Mouse (Mus musculus) thymus, postnatal 10 days (tissue): ENCODE data around the gene Tmc3.

Experiments used
- DNase-seq, 2 experiments: peaks; one replicate each; pipeline ENCODE4 v3.0.0; 2021; ENCODE audit warnings: low spot score in 2 of 2

Tmc3 gene

DNA sequence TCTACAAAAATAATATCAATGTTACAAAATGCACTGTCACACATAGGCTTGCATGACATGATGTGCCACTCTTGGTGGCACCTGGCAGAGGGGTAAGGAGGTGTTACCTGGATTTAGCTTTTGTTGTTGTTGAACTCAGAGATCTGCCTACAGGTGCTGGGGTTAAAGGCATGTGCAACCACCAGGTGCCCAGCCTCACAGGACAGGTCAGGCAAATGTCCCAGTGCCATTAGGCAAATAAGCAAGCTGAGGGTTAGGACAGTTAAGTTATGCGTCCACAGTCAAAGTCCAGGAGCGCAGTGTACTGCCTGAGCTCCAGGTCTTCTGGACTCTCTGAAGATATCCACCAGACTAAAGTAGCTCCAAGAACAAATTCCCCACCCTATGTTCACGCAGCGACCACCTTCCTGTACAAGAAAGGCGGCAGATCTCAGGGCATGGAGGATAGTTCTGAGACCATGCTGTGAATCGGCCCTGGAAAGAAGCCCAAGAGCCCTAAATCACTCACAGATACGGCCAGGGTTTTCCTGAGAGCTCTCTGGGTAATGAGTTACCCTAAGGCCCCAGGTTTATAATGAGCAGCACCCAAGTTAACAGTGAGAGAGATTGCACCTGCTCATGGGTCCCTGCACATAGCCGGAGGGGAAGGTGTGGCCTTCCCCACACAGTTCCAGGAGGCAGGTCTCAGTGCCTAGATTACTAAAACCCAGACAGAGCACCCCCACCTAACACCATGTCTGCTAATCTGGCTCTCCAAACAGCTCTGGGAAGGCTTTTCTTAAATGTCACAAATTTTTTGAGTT is 53.3 kb downstream of the Tmc3 start:
- DNase-seq = no peak

GRCm38 (mm10) chr7:83639084-83639483 is 54.4 kb downstream of the Tmc3 start:
- no peak for DNase-seq

- DNase-seq = no peak
These were observed 55.9 kb downstream of the Tmc3 start for GRCm38 (mm10) chr7:83640581-83640980.

GRCm38 (mm10) chr7:83641163-83641562 is 56.4 kb downstream of the Tmc3 start:
- DNase-seq = no peak

DNA sequence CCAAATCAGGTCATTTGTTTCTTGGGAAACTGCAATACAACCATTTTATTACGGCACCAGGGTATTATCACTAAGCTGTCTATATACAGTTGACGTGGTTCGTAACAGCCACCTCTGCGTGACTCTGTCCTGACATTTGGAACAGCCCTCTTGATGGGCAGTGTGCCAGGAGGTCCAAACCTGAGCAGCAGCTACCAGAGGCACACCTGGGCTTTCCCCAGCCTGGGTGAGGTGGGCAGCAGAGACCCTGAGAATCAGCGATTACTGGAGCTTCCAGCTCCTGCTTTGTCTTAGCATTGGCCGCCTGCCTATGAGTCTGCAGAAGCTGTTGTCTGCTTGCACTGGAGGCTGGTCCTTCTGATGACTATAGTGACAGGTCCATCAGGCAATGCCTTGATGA is 58.9 kb downstream of the Tmc3 start:
- no peak for DNase-seq

DNA sequence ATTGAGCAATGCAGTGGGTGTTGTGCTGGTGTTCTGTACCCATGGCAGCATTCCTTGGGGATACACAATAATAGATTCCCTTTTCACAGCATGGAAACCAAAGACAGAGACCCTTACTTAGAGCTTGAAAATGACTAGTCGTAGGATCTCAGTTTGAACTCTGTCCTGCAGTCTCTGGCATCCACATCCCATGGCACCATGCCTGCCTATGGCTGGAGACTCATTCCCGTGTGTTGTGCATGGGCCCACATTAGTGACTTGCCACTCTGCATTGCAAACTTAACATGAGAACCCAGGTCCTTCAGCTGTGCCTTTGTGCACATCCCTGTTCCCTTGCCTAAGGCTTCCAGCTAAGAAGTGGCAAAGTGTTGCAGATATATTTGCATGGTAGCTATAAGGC is 60.0 kb downstream of the Tmc3 start:
- no peak for DNase-seq

GRCm38 (mm10) chr7:83645476-83645875 is 60.7 kb downstream of the Tmc3 start:
- DNase-seq = no peak

DNA sequence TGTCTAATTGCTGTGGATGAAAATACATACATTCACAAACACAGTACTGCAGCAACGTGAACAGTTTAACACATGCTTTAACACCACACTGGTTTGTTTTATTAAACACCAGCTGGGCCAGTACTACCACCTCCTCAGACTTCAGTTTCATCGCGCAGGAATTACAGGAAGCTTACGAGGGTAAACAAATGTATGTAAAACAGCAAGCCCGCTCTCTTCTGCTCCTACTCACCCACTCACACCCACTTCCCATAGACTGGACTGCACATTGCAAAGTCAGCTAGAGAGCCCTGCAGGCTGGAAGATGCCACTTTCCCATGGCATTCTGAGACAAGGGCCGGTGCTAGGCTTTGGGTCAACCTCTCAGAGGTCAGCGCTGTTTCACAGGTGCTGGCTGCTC is 64.1 kb downstream of the Tmc3 start:
- DNase-seq = no peak

- no peak for DNase-seq
These were observed 65.9 kb downstream of the Tmc3 start for GRCm38 (mm10) chr7:83650638-83651037.

GRCm38 (mm10) chr7:83652498-83652897 is 67.8 kb downstream of the Tmc3 start:
- DNase-seq = no peak

DNA sequence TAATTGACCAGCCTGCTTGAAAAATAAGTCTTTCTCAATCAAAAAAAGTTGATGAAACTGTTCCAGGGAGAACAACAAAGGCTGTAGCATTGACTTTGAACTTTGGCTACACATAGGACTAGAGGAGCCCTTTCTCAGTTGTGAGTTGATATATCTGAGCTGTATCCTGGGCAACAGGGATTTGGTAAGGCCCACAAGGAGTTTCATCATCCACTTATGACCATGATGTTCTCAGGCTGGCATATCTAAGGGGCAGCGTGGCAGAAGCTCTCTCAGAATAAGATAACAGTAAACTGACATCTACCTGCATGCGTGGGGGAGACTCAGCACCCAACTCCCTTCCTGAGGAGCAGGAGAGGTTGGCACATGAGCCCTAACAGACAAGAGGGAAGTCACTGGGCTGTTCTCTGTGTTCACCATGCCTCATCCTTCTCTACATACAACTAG is 68.9 kb downstream of the Tmc3 start:
- DNase-seq = no peak

GRCm38 (mm10) chr7:83654196-83654595 is 69.5 kb downstream of the Tmc3 start:
- no peak for DNase-seq

- peak; percentile 83 to 84 for DNase-seq
These were observed 70.4 kb downstream of the Tmc3 start for GRCm38 (mm10) chr7:83654938-83655630.

DNA sequence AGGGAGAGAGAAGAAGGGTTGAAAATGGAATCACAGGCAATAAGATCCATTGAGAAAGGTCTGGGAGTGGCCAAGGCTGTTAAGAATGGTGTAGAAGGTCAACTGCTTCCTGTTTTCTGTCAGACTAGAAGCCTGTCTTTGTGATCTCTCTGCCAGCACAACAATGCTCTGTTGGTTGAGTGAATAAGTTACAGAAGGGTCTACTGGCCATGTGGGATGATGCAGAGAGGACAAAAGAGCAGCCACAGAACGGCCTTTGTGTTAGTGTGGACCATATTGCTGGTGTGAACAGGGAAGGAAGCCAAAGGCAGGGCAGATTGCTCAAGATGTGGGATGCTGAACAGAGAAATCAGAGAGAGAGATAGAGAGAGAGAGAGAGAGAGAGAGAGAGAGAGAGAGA is 74.0 kb downstream of the Tmc3 start:
- no peak for DNase-seq

DNA sequence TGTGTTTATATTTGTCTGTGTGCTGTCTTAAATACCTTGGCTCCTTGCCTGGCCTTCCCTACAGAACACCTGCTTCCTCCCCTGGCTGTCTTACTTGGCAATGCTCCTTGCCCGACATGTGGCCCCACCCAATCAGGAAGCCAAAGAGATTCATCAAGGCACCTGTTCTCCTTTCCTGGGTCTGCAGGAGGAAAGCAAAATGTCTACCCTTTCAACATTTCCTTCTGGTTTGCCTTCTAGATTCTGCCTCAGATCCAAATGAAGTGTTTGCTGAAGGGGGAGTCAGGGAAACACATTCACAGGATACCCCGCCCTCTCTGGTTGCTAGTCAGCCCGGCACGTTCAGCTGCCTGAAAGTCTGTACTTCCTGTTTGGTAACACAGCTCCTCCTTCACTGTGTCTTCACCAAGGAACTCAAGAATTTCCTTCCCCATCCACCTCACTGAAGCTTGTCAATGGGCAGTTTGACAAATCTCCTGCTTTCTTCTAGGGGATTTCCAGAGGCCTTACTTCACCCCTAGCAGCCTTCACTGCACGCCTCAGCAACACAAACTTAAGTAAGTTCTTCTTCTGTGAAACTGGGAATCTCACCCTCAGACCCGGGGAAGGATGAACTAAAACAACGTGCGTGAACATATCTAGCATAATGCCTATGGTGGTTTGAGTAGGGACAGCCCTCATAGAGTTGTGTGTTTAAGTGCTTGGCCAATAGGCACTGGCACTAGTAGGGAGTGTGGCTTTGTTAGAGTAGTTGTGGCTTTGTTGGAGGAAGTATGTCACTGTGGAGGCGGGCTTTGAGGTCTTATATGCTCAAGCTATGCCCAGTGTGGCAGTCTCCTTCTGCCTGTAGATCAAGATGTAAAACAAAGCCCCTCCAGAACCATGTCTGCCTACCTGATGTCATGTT is 74.7 kb downstream of the Tmc3 start:
- peak; percentile 56 to 69 for DNase-seq

DNA sequence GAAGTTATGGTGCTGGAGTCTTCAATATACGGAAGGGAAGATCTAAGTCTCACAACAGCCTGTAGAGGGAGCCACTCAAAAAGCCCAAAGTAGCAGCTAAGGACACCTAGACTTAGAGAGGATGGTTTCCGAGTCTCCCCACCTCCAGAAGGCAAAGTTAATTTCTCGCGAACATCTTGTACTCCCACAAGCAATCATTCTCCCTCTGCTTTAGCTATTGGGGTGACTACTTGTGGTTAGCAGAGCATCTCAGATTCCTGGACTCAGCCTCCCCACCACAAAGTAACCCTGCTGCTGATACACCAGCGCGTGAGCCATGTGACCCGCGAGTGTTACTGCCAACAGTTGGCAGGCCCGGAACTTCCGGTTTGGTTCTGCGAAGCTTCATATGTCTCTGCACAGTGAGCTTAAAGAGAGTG is 75.6 kb downstream of the Tmc3 start:
- peak; percentile 66 to 76 for DNase-seq

DNA sequence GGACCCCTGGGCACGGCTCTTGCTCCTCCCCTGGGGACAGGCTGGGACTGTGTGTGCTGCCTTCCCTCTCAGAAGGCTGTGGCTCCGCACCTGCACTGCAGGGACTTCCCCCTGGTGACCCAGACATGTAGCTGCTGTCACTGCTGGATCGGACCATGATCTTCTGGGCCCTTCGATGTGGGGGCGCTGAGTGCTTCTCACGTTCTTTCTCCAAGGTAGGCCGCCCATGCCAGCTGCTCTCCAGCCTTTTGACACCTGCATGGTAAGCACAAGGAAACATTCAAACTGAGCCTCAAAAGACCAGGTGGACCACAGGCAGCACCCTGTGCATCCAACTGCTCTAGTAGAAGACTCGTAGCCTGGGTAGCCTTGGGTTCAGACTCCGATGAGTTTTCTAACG is 76.3 kb downstream of the Tmc3 start:
- peak; percentile 66 to 73 for DNase-seq

DNA sequence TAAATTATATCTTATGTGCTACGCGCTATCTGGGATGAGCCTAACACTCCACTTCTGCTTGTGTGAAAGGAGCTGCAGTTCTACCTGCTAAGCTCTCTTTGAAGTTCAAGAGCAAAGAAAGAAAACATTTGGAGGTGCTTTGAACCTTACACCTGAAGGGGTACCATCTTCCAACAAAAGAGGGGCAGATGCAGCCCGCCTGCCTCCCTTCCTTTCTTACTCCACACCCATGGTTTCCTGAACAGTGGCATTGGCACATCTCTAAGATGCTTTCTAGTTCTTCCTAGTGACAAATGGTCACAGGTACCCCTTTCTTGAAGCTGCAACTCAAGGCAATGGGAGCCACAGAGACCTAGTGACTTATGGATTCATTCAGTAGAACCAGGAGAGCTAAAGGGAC is 77.0 kb downstream of the Tmc3 start:
- no peak for DNase-seq

- DNase-seq = no peak
These were observed 78.1 kb downstream of the Tmc3 start for GRCm38 (mm10) chr7:83662711-83663375.

DNA sequence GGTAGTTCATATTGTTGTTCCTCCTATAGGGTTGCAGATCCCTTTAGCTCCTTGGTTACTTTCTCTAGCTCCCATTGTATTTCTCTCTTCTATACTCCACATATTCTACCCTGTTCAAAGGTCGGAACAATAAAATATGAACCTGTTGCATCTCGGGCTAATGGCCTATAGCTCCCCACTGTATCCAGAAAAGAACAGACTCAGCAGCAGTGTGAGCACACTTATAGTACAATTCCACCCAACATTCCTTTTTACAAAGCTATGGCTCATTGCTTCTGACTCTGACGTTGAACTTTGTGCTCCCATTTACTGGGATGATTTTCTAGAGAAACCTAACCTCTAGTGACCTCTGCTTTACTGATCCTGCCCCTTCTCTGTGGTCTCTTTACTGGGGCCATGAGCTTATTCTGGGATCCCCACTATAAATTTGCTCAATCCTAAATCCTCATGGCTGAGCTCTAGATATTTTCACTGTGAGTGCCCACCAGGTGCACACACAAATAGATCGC is 81.4 kb downstream of the Tmc3 start:
- DNase-seq = no peak

GRCm38 (mm10) chr7:83667936-83668645 is 83.4 kb downstream of the Tmc3 start:
- peak in 1 of 2 experiments; percentile 1 for DNase-seq
